Mouse (Mus musculus): Measurements from ENCODE around the gene Scrn3.

- TF ChIP-seq CTCF (IDR thresholded peaks at IDR 0.05; ENCODE audit: borderline replicate concordance, extremely low read depth, insufficient read depth, insufficient read length) = no peak
- TF ChIP-seq POLR2A (IDR thresholded peaks at IDR 0.05; ENCODE audit: borderline replicate concordance, extremely low read depth, insufficient read depth, insufficient read length, poor library complexity, severe bottlenecking) = no peak
These were observed 6.8 kb downstream of the Scrn3 start for GRCm38 (mm10) chr2:73319218-73319617.
